Mouse (Mus musculus): Measurements from ENCODE around the gene Clps. TPM values are rescaled to one million over a fixed set of nuclear protein-coding genes. Genes with fewer than 3 reads are reported as not detected.

Clps gene
- polyA plus RNA-seq, 1 experiment from 2014 or later: not detected

DNA sequence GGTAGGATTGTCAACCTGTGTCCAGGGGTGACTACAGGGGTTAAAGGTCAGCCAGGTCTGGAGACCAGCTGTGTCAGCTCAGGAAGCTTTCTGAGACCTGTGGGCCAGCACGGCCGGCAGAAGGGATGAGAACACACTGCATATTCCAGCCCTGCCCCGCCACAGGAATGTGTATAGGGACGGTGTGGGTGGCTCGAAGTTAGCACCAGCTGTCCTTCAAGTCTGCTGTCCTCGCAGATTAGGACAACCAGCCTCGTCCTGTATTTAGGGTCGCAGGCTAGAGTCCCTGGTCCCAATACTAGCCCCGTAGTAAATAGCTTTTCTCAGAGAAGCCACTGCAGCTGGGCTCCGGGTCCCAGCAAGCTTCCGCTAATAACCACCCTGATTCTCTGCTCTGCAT lies 12.0 kb downstream of the Clps start:
- Histone ChIP-seq H3K4me3 (no peak overlapping the region), H3K4me2 (replicated peaks) (no peak overlapping the region), H3K4me1 (peaks cover 3% of the 10 kb centered on the region), H3K9ac (replicated peaks) (no peak overlapping the region), H3K27ac (replicated peaks) (no peak overlapping the region), H3K27me3 (no peaks in the 10 kb centered on the region), H3K36me3 (no peaks in the 10 kb centered on the region), H3K9me3 (no peaks in the 10 kb centered on the region)
- WGBS: 75% methylated on average over 11 of the region's 11 CpGs
- ATAC-seq (replicated peaks): no peak

DNA sequence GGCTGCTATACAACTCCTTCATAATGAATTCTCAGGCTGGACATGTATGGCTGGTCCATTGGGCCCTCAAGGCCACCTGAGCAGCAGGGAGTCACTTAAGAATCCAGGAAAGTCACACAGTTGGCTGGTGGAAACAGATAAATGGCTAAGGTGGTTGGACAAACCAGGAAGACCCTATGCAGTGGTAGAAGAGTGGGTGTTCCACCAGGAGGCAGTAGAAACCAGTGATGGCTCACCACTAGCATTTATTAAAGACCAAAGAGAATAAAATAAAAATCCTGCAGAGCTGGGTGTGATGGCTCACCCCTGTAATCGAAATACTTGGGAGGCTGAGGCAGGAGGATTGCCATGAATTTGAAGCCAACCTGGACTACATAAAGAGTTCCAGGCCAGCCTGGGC lies 13.6 kb downstream of the Clps start:
- Histone ChIP-seq H3K4me1 (no peaks in the 10 kb centered on the region), H3K9me3 (no peaks in the 10 kb centered on the region), H3K9ac (replicated peaks) (no peak overlapping the region), H3K36me3 (no peaks in the 10 kb centered on the region), H3K4me3 (no peak overlapping the region), H3K27ac (replicated peaks) (no peak overlapping the region), H3K4me2 (replicated peaks) (no peak overlapping the region), H3K27me3 (no peaks in the 10 kb centered on the region)
- ATAC-seq (replicated peaks): no peak
- WGBS: 83% methylated on average over 1 of the region's 1 CpGs

GRCm38 (mm10) chr17:28537881-28538280 lies 22.7 kb downstream of the Clps start:
- 58% methylated on average over 12 of the region's 12 CpGs for WGBS
- Histone ChIP-seq H3K9ac (replicated peaks) (no peak overlapping the region), H3K4me2 (replicated peaks) (no peak overlapping the region), H3K27ac (replicated peaks) (no peak overlapping the region), H3K36me3 (no peaks in the 10 kb centered on the region), H3K4me3 (no peak overlapping the region), H3K9me3 (no peaks in the 10 kb centered on the region), H3K27me3 (no peaks in the 10 kb centered on the region), H3K4me1 (no peaks in the 10 kb centered on the region)
- no peak for ATAC-seq (replicated peaks)

DNA sequence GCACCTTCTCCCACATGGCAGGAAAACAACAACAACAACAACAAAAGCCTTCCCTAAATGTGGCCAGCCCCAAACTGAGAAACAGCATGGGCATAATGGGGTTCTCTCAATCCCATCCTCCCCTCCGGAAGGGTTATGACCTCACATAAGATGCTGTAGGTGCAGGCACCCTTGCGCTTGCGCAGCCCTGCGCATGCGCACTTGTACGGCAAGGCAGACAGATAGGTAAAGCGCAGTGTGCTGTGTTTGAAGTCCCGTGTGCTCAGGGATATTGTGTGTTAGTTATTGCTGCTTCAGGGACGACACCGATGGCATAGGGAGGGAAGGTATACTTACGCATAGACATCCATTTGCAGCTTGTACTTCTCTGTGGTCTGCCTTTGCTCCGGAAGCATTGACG lies 27.2 kb downstream of the Clps start:
- no peak overlapping the region for H3K27ac ChIP-seq (replicated peaks)
- 0 out of 2 replicates have a peak, but pooled peaks cover 3% of the 10 kb centered on the region for H3K27me3 ChIP-seq
- no peaks in the 10 kb centered on the region for H3K9me3 ChIP-seq
- WGBS: 90% methylated on average over 13 of the region's 13 CpGs
- H3K4me2 ChIP-seq (replicated peaks): no peak overlapping the region
- no peaks in the 10 kb centered on the region for H3K36me3 ChIP-seq
- no peaks in the 10 kb centered on the region for H3K4me1 ChIP-seq
- H3K4me3 ChIP-seq: no peak overlapping the region
- ATAC-seq (replicated peaks): no peak
- H3K9ac ChIP-seq (replicated peaks): no peak overlapping the region

GRCm38 (mm10) chr17:28532557-28532956 lies 28.0 kb downstream of the Clps start:
- no peak for ATAC-seq (replicated peaks)
- Histone ChIP-seq H3K27me3 (0 out of 2 replicates have a peak, but pooled peaks cover 3% of the 10 kb centered on the region), H3K9ac (replicated peaks) (no peak overlapping the region), H3K4me1 (peaks cover 3% of the 10 kb centered on the region; the same call in 1 of the 2 replicates), H3K9me3 (no peaks in the 10 kb centered on the region), H3K4me3 (no peak overlapping the region), H3K4me2 (replicated peaks) (no peak overlapping the region), H3K27ac (replicated peaks) (no peak overlapping the region), H3K36me3 (no peaks in the 10 kb centered on the region)
- WGBS: 89% methylated on average over 7 of the region's 7 CpGs

DNA sequence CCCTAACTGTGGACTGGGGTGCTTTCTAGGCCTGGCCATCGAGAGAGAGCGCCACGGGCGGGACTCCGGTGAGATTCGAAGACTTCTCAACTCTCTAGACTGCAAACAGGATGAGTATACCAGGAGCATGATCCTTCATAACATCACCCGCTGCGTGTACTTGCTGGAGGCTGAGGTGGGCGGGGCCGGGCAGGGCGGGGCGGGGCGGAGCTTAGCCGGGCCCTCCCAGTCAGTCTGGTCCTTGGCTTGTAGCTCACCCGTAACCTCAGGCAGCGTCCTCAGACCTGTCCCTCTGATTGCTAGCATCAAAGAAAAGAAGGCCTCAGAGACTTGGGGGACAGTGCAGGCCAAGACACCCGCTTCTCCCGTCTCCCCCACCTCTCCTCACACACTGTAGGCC lies 28.6 kb downstream of the Clps start:
- Histone ChIP-seq H3K4me2 (replicated peaks) (peak overlapping the region; percentile 11; the same call in 1 of the 2 replicates), H3K36me3 (no peaks in the 10 kb centered on the region), H3K27me3 (0 out of 2 replicates have a peak, but pooled peaks cover 3% of the 10 kb centered on the region), H3K4me1 (peaks cover 4% of the 10 kb centered on the region; the same call in 1 of the 2 replicates), H3K9me3 (no peaks in the 10 kb centered on the region), H3K4me3 (no peak overlapping the region), H3K27ac (replicated peaks) (no peak overlapping the region), H3K9ac (replicated peaks) (no peak overlapping the region)
- WGBS: 18% methylated on average over 18 of the region's 18 CpGs
- no peak for ATAC-seq (replicated peaks)

GRCm38 (mm10) chr17:28530506-28530905 lies 30.1 kb downstream of the Clps start, which contains the start of gene Armc12:
Gene Armc12 (plus strand): TSS chr17:28530806.
- Histone ChIP-seq H3K27ac (replicated peaks) (no peak within 1 kb of the TSS), H3K36me3 (no peaks in the 10 kb centered on the region), H3K4me1 (peaks cover 4% of the 10 kb centered on the region; the same call in 1 of the 2 replicates), H3K4me3 (no peak within 1 kb of the TSS), H3K4me2 (replicated peaks) (no peak within 1 kb of the TSS), H3K9me3 (no peaks in the 10 kb centered on the region), H3K27me3 (0 out of 2 replicates have a peak, but pooled peaks cover 3% of the 10 kb centered on the region), H3K9ac (replicated peaks) (no peak within 1 kb of the TSS)
- 89% methylated on average over 6 of the region's 6 CpGs for WGBS
- ATAC-seq (replicated peaks): no peak

DNA sequence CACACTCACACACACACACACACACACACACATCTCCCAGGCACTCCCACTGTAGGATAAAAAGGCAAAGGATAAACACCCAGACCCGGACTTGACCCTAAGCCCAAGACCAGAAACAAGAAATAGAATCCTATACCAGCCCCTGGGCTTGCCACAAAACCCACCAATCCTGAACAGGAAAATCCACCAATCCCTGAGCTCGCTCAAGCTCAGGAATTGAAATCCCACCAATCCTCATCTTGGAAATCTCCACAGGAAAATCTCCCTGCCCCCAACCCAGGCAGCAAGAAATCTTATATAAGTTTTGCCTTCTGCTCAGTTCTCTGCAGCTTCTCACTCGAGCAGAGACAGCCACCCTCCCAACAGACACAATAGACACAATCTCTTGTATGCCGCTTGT lies 31.4 kb downstream of the Clps start:
- no peaks in the 10 kb centered on the region for H3K36me3 ChIP-seq
- 0 out of 2 replicates have a peak, but pooled peaks cover 3% of the 10 kb centered on the region for H3K27me3 ChIP-seq
- 78% methylated on average over 4 of the region's 4 CpGs for WGBS
- H3K27ac ChIP-seq (replicated peaks): no peak overlapping the region
- no peak overlapping the region for H3K4me2 ChIP-seq (replicated peaks)
- ATAC-seq (replicated peaks): no peak
- no peaks in the 10 kb centered on the region for H3K9me3 ChIP-seq
- H3K4me3 ChIP-seq: no peak overlapping the region
- peaks cover 4% of the 10 kb centered on the region; the same call in 1 of the 2 replicates for H3K4me1 ChIP-seq
- no peak overlapping the region for H3K9ac ChIP-seq (replicated peaks)

- H3K27ac ChIP-seq (replicated peaks): no peak overlapping the region
- no peaks in the 10 kb centered on the region for H3K9me3 ChIP-seq
- WGBS: 2% methylated on average over 6 of the region's 6 CpGs
- no peak overlapping the region for H3K4me2 ChIP-seq (replicated peaks)
- 0 out of 2 replicates have a peak, but pooled peaks cover 3% of the 10 kb centered on the region for H3K27me3 ChIP-seq
- ATAC-seq (replicated peaks): 0 out of 2 replicates have a peak, but pooled peaks have one; percentile 57
- no peaks in the 10 kb centered on the region for H3K36me3 ChIP-seq
- no peak overlapping the region for H3K4me3 ChIP-seq
- H3K9ac ChIP-seq (replicated peaks): no peak overlapping the region
- peaks cover 8% of the 10 kb centered on the region for H3K4me1 ChIP-seq
These were observed 32.6 kb downstream of the Clps start for GRCm38 (mm10) chr17:28528043-28528351.

- no peaks in the 10 kb centered on the region for H3K9me3 ChIP-seq
- H3K4me3 ChIP-seq: no peak overlapping the region
- no peak overlapping the region for H3K27ac ChIP-seq (replicated peaks)
- no peak for ATAC-seq (replicated peaks)
- H3K4me1 ChIP-seq: peaks cover 9% of the 10 kb centered on the region
- 0 out of 2 replicates have a peak, but pooled peaks cover 3% of the 10 kb centered on the region for H3K27me3 ChIP-seq
- no peak overlapping the region for H3K4me2 ChIP-seq (replicated peaks)
- WGBS: 52% methylated on average over 12 of the region's 12 CpGs
- H3K9ac ChIP-seq (replicated peaks): no peak overlapping the region
- H3K36me3 ChIP-seq: no peaks in the 10 kb centered on the region
These were observed 33.2 kb downstream of the Clps start for GRCm38 (mm10) chr17:28527184-28528042.

- H3K9me3 ChIP-seq: no peaks in the 10 kb centered on the region
- H3K9ac ChIP-seq (replicated peaks): no peak overlapping the region
- H3K27me3 ChIP-seq: no peaks in the 10 kb centered on the region
- 74% methylated on average over 4 of the region's 4 CpGs for WGBS
- no peak for ATAC-seq (replicated peaks)
- no peaks in the 10 kb centered on the region for H3K36me3 ChIP-seq
- H3K4me2 ChIP-seq (replicated peaks): no peak overlapping the region
- no peak overlapping the region for H3K27ac ChIP-seq (replicated peaks)
- peaks cover 14% of the 10 kb centered on the region for H3K4me1 ChIP-seq
- H3K4me3 ChIP-seq: no peak overlapping the region
These were observed 35.6 kb downstream of the Clps start for GRCm38 (mm10) chr17:28524831-28525430.

GRCm38 (mm10) chr17:28524009-28524695 lies 36.4 kb downstream of the Clps start:
- no peaks in the 10 kb centered on the region for H3K9me3 ChIP-seq
- no peak overlapping the region for H3K9ac ChIP-seq (replicated peaks)
- ATAC-seq (replicated peaks): no peak
- H3K4me2 ChIP-seq (replicated peaks): no peak overlapping the region
- no peak overlapping the region for H3K27ac ChIP-seq (replicated peaks)
- H3K27me3 ChIP-seq: no peaks in the 10 kb centered on the region
- no peaks in the 10 kb centered on the region for H3K36me3 ChIP-seq
- no peak overlapping the region; the same call in 1 of the 2 replicates for H3K4me3 ChIP-seq
- H3K4me1 ChIP-seq: peaks cover 14% of the 10 kb centered on the region
- WGBS: 87% methylated on average over 23 of the region's 23 CpGs

Data from forebrain, embryonic 15.5 days (tissue).